Mouse (Mus musculus) embryonic fibroblast, embryonic 13.5 days (primary cell): ENCODE data around the gene Serping1. TPM values are rescaled to one million over a fixed set of nuclear protein-coding genes. Genes with fewer than 3 reads are reported as not detected.
"Not testable (repeated sequence)": the region's sequence is repeated elsewhere in the genome, so short reads cannot be mapped to it uniquely, and the experiment has no call there.

ENCODE experiments used
- H3K27ac ChIP-seq: 2 replicates; pipeline ENCODE4 v1.5.1; 2012; ENCODE audit warnings: low read length, control low read depth, inconsistent platforms; ENCODE audit not compliant: insufficient read depth
- H3K4me1 ChIP-seq: 2 replicates; pipeline ENCODE4 v1.6.1; 2011; ENCODE audit warnings: low read length; ENCODE audit not compliant: control insufficient read depth, insufficient read depth
- H3K4me3 ChIP-seq: 2 replicates; pipeline ENCODE4 v1.5.1; 2011; ENCODE audit warnings: mild to moderate bottlenecking, control low read depth, low read length; ENCODE audit not compliant: insufficient read depth
- CTCF ChIP-seq: IDR thresholded peaks from 2 replicates; pipeline ENCODE4 v1.5.1; 2011; ENCODE audit warnings: mild to moderate bottlenecking, control low read depth, low read length, moderate library complexity, borderline replicate concordance; ENCODE audit not compliant: insufficient read depth
- POLR2A ChIP-seq: IDR thresholded peaks from 2 replicates; pipeline ENCODE4 v1.6.1; 2011; ENCODE audit warnings: low read depth, mild to moderate bottlenecking, control low read depth, low read length, moderate library complexity
- polyA plus RNA-seq: library from polyadenylated mRNA; stranded (reverse); fragments of >200 nt; gene quantifications from 2 replicates; pipeline ENCODE4 v1.2.4, GENCODE M21; 2011; ENCODE audit warnings: low read depth; ENCODE audit not compliant: missing spikeins, insufficient read length

Serping1 gene
- polyA plus RNA-seq, 1 experiment: 40.2 TPM

- Histone ChIP-seq H3K4me1 (peaks cover 2% of the 10 kb centered on the region; the same call in 1 of the 2 replicates), H3K27ac (no peak overlapping the region)
- no peak for TF ChIP-seq POLR2A
- no peak for TF ChIP-seq CTCF
Observed at GRCm38 (mm10) chr2:84803963-84804362, 28.7 kb upstream of the Serping1 start.

GRCm38 (mm10) chr2:84801223-84801622 is 26.0 kb upstream of the Serping1 start:
- H3K4me1 ChIP-seq, H3K4me3 ChIP-seq, H3K27ac ChIP-seq: not testable (repeated sequence)

More at GRCm38 (mm10) chr2:84803963-84804362, 28.7 kb upstream of the Serping1 start:
- H3K4me3 ChIP-seq: no peak overlapping the region

DNA sequence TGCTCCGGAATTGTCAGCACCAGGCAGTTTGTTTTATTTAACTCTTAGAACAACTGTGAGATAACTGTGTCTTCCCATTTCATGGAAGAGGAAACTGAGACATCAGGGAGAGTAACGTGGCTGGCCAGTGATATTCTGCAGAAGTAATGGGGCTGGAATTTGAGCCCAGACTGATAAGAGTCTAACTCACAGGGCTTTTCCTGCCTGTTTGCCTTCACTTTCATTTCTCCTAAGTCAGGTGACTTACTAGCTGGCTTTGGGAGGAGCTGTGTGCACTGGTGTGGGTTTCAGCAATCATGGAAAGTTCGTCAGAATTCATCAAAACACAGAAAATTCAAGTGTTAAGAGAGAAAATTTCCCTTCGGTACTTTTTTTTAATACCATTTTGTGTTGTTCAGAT is 25.1 kb upstream of the Serping1 start:
- TF ChIP-seq CTCF (no peak), POLR2A (no peak)
- Histone ChIP-seq H3K4me3 (no peak overlapping the region), H3K4me1 (peaks cover 2% of the 10 kb centered on the region; the same call in 1 of the 2 replicates), H3K27ac (no peak overlapping the region)

DNA sequence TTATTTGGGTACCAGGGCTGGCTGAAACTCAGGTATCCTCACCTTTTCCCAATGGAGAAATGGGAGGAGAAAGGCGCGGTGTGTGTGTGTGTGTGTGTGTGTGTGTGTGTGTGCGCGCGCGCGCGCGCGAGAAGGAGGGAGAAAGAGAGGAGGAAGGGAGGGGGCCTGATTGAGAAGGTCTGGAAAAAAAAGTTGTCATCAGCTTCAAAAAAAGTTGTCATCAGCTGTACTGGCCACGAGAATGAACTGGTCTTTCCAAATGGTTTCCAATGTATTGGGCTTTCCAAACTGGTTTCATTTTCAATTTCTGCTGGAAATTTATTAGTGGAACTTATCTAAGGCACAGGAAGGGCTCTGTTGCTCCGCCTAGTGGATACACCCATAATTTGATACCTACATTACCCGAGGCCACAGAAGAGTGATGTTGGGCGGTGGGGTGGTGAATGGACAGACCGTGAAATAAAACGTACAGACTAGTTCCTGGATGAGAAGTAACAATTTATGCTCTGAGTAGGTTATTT is 23.9 kb upstream of the Serping1 start:
- H3K4me1 ChIP-seq: peaks cover 2% of the 10 kb centered on the region; the same call in 1 of the 2 replicates
- H3K27ac ChIP-seq: peak overlapping the region; percentile 30; the same call in 1 of the 2 replicates
- no peak for TF ChIP-seq CTCF
- TF ChIP-seq POLR2A: peak; percentile 29; the same call in 1 of the 2 replicates
- H3K4me3 ChIP-seq: peak overlapping the region; percentile 71

DNA sequence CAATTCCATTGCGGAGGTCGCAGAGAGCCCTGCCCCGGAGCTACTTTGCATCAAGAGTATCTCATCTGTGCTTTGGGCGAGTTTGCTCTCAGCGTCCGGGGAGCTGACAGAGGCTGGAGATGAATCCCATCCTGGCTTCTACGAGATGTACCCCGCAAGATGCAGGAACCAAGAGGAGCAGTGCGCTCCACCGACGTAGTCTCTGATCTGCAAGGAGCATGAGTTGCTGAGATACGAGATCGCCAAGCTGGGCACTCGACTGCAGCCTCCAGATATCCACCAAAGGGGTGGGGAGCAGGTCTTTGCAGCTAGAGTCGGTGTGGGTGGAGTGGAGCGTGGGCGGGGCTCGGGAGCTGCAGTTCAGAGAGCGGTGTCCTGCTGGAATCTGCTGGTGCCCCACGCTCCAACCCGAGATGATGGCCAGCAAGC is 23.3 kb upstream of the Serping1 start, which contains the start of gene Ube2l6:
Gene Ube2l6, plus strand, starts transcription at position 336 of the 429 bp plus-strand sequence.
- Histone ChIP-seq H3K27ac (peak within 1 kb of the TSS; percentile 30; the same call in 1 of the 2 replicates), H3K4me1 (peaks cover 2% of the 10 kb centered on the region; the same call in 1 of the 2 replicates)
- TF ChIP-seq POLR2A (0 out of 2 replicates have a peak, but pooled peaks have one; percentile 30), CTCF (no peak)

DNA sequence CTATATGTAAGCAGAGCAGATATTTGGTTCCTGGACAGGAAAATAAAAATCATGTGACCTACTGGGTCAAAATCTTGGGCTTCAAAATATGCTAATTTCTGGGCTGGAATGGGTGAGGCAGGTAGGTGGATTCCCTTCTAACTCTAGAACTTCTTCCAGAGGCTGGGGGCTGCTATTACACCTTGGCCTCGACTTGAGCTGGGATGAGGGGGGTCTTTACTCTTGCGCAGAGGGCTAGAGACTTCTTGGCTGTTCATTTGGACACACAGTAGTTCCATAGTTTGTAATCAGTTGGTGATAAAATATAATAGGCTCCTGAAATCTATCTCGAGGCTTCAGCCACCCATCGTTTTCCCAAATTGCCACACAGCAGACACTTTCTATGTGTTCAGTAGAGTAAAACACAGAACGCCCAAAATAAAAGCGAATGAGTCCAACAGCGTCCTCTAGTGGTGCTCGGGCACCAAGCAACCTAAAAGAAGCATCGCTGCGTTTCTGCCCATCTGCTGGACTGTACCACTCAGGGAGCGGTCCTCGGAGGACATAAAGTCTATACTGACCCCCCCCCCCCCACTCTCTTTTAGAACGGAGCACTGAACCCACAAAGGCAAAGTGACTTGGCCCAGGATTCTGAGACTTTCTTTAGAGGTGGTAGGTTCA is 22.7 kb upstream of the Serping1 start:
- Histone ChIP-seq H3K27ac (no peak overlapping the region), H3K4me1 (peaks cover 2% of the 10 kb centered on the region; the same call in 1 of the 2 replicates), H3K4me3 (peak overlapping the region; percentile 71)
- TF ChIP-seq POLR2A (no peak), CTCF (peak; percentile 70; the same call in 1 of the 2 replicates)

More for the DNA sequence above, 23.3 kb upstream of the Serping1 start, which contains the start of gene Ube2l6:
- peak within 1 kb of the TSS; percentile 71 for H3K4me3 ChIP-seq

- H3K4me1 ChIP-seq: no peaks in the 10 kb centered on the region
- H3K27ac ChIP-seq: no peak overlapping the region
- H3K4me3 ChIP-seq: no peak overlapping the region
- TF ChIP-seq POLR2A: no peak
- TF ChIP-seq CTCF: no peak
Observed at GRCm38 (mm10) chr2:84793871-84794270, 18.6 kb upstream of the Serping1 start.

- no peak overlapping the region for H3K4me3 ChIP-seq
- no peak overlapping the region for H3K27ac ChIP-seq
- H3K4me1 ChIP-seq: no peaks in the 10 kb centered on the region
- TF ChIP-seq POLR2A: no peak
- no peak for TF ChIP-seq CTCF
Observed at GRCm38 (mm10) chr2:84793154-84793553, 17.9 kb upstream of the Serping1 start.

- Histone ChIP-seq H3K4me3 (no peak overlapping the region), H3K4me1 (no peaks in the 10 kb centered on the region), H3K27ac (no peak overlapping the region)
- TF ChIP-seq POLR2A (no peak), CTCF (no peak)
Observed at GRCm38 (mm10) chr2:84792516-84792915, 17.3 kb upstream of the Serping1 start.

DNA sequence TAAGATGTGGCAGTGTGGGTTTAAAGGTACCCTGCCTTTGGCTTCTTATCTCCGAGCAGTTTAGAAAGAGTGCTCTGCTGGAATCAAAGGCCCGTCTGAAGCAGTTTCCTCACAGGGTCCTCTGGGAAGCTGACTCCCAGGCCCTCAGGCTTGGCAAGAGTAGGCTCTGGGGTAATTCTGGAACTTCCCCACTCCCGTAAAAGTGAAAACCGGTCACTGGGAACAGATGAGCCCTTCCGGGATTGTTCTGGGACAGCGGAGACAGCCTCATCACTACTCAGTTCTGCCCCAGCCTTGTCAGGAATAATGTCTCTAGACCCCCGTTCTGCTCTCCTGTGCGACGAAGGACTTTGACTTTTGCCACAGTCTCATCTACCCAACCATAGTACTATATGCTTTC is 15.2 kb upstream of the Serping1 start:
- Histone ChIP-seq H3K4me1 (no peaks in the 10 kb centered on the region), H3K4me3 (no peak overlapping the region), H3K27ac (no peak overlapping the region)
- no peak for TF ChIP-seq CTCF
- no peak for TF ChIP-seq POLR2A

DNA sequence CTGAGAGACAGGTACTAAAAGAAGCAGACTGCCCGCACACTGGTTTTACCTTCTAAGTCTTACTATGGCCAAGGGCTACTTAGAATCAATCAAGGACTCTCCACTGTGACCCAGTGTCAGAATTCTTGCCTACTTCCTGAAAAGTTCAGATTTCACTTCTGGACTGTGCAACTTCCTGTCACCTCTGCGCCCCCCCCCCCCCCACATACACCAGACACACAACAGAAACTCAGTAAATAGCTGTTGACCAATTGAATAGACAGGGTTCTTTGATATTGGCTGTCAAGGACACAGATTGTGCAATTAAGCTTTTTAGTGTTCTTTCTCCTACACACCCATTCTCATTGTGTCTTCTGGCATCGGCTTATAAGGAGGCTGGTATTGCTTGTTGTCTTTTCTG is 13.1 kb upstream of the Serping1 start:
- no peak overlapping the region for H3K27ac ChIP-seq
- no peak for TF ChIP-seq CTCF
- no peak for TF ChIP-seq POLR2A
- H3K4me3 ChIP-seq: no peak overlapping the region
- H3K4me1 ChIP-seq: no peaks in the 10 kb centered on the region; the same call in 1 of the 2 replicates
